Mouse (Mus musculus) midbrain, postnatal 0 days (tissue): ENCODE measurements at regions not wholly inside any gene's neighbourhood (a gene's known extent, or its start where the extent isn't known, plus 50 kb on each side); places are given as distances from the start of the nearest gene placed in this dataset.

ENCODE experiments used
- ATAC-seq: fragments of 200-750 bp; cut with Nextera tagmentation; 2 replicates; pipeline ENCODE4 v1.8.0; 2017; ENCODE audit warnings: moderate number of reproducible peaks, mild to moderate bottlenecking, moderate TSS enrichment, moderate library complexity; ENCODE audit not compliant: low FRiP score
- DNase-seq: peaks from one replicate; pipeline ENCODE4 v3.0.0-alpha.2; 2015; ENCODE audit warnings: low spot score
- H3K27ac ChIP-seq: fragments of 300-500 bp; sonication (generic); 2 replicates; pipeline ENCODE4 v1.5.1; 2014; ENCODE audit warnings: low read depth, mild to moderate bottlenecking, low read length, mixed read lengths
- H3K27me3 ChIP-seq: fragments of 300-500 bp; sonication (generic); 2 replicates; pipeline ENCODE4 v1.6.1; 2014; ENCODE audit warnings: low read length, control low read depth, mixed read lengths; ENCODE audit not compliant: insufficient read depth
- H3K36me3 ChIP-seq: fragments of 300-500 bp; sonication (generic); 2 replicates; pipeline ENCODE4 v1.6.1; 2014; ENCODE audit warnings: low read length, control low read depth, mixed read lengths; ENCODE audit not compliant: insufficient read depth
- H3K4me1 ChIP-seq: fragments of 300-500 bp; sonication (generic); 2 replicates; pipeline ENCODE4 v1.6.1; 2014; ENCODE audit warnings: mild to moderate bottlenecking, control low read depth, antibody characterized with exemption, low read length, mixed read lengths; ENCODE audit not compliant: insufficient read depth
- H3K4me2 ChIP-seq: fragments of 300-500 bp; sonication (generic); 2 replicates; pipeline ENCODE4 v1.6.1; 2014; ENCODE audit warnings: low read depth, mild to moderate bottlenecking, low read length, mixed read lengths; ENCODE audit not compliant: poor library complexity, severe bottlenecking
- H3K4me3 ChIP-seq: fragments of 300-500 bp; sonication (generic); 2 replicates; pipeline ENCODE4 v1.5.1; 2014; ENCODE audit warnings: low read depth, mild to moderate bottlenecking, low read length, moderate library complexity
- H3K9ac ChIP-seq: fragments of 300-500 bp; sonication (generic); replicated peaks from 2 replicates; pipeline ENCODE4 v1.6.1; 2014; ENCODE audit warnings: mild to moderate bottlenecking, low read length, moderate library complexity, mixed read lengths; ENCODE audit not compliant: poor library complexity, severe bottlenecking
- H3K9me3 ChIP-seq: fragments of 300-500 bp; sonication (generic); 2 replicates; pipeline ENCODE4 v1.6.1; 2016; ENCODE audit warnings: low read length, control low read depth
- CTCF ChIP-seq: IDR thresholded peaks from 2 replicates; pipeline ENCODE4 v1.5.1; 2016; ENCODE audit warnings: antibody characterized with exemption, mild to moderate bottlenecking
- WGBS: fragments of 180-500 bp; shearing (Covaris S2); extraction: QIAGEN DNeasy Blood & Tissue Kit; methylation state at CpG from one replicate; pipeline ENCODE4 v1.1.7; 2014; 5-methylcytosine and 5-hydroxymethylcytosine counted together

DNA sequence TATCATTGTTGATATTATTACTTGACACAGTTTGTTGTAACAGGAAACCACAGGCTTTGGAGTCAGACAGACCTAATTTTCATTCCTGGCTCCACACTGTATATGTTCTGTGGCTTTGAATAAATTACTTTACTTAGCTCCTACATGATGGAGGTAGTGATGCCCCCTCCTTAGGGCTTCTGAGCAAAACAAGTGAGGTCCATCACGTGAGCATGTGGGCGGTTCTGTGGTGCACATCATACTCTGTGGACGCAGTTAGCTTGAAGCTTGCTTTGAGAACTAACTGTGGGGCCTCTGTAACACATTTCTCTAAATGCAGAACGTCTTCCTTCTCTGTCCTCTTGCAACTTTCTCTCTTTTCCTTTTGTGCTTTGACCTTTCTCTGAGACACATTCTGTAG lies 251.4 kb downstream of the Ccdc91 start:
- no peaks in the 10 kb centered on the region for H3K27me3 ChIP-seq
- H3K9ac ChIP-seq = no peak overlapping the region
- ATAC-seq = no peak
- 88% methylated on average over 4 of the region's 4 CpGs for WGBS
- H3K9me3 ChIP-seq = no peaks in the 10 kb centered on the region
- H3K4me2 ChIP-seq = no peak overlapping the region
- no peaks in the 10 kb centered on the region for H3K36me3 ChIP-seq
- no peak overlapping the region for H3K4me3 ChIP-seq
- no peak overlapping the region for H3K27ac ChIP-seq
- no peaks in the 10 kb centered on the region for H3K4me1 ChIP-seq
- TF ChIP-seq CTCF = no peak
- DNase-seq = no peak

DNA sequence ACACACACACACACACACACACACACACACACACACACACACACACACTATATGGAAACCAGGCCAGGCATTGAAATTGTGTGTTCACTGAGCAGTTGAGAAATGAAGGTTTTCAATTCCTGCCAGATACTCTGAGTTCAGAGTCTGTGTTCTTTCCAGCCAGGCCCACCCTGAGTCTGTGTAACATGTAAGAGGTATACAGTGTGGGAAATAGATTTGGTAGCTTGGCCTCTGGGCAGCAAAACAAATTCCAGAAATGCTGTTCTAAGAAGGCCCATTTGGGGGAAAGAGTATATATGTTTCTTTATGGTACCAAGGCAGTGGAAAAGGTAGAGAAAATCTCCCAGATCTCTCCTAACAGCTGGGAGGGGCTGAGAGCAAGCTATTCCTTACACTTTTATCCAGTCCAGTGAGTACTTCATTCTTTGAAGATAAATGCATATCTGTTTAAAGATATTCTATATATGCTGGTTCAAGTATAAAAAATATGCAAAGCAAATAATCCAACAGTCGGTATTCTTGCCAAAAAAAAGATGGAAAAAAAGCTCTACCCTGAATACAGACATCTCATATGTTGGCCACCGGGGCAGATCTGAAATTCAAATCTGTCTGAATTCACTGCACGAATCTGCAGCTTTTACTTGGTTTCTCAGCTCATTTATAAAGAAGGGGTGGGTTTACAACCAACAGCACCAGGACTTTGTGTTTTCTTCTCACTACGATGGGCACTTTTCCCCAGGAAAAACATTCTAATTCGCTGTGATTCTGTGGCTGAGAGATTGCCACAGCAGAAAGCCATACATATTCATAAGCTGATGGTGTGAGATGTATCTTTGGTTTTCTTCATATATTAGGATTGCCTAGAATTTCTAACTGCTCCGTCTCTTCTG lies 252.3 kb downstream of the Ccdc91 start:
- H3K9me3 ChIP-seq = no peaks in the 10 kb centered on the region
- H3K4me3 ChIP-seq = no peak overlapping the region
- no peaks in the 10 kb centered on the region for H3K27me3 ChIP-seq
- ATAC-seq (no peak), DNase-seq (no peak)
- TF ChIP-seq CTCF = no peak
- no peak overlapping the region for H3K27ac ChIP-seq
- H3K4me1 ChIP-seq = no peaks in the 10 kb centered on the region
- 65% methylated on average over 6 of the region's 6 CpGs for WGBS
- no peak overlapping the region for H3K9ac ChIP-seq
- H3K4me2 ChIP-seq = no peak overlapping the region
- no peaks in the 10 kb centered on the region for H3K36me3 ChIP-seq

DNA sequence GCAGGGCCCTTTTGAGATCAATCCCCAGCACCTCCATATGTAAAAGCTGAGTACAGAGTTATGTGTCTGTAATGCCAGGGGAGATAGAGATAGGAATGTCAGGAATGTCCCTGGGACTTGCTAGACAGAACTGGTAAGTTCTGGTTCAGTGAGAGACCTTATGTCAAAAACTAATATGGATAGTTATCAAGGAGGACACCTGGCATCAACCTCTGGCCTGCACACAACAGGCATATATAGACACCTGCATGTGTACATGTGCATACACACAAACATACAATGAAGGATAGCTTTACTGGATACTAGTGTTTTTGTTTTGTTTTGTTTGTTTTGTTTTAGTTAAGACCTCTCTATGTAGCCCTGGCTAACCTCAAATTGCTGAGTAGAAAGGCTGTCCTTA lies 254.1 kb downstream of the Ccdc91 start:
- DNase-seq = no peak
- H3K4me1 ChIP-seq = no peaks in the 10 kb centered on the region
- TF ChIP-seq CTCF = no peak
- H3K36me3 ChIP-seq = no peaks in the 10 kb centered on the region
- H3K9ac ChIP-seq = no peak overlapping the region
- no peaks in the 10 kb centered on the region for H3K27me3 ChIP-seq
- H3K9me3 ChIP-seq = no peaks in the 10 kb centered on the region
- no peak for ATAC-seq
- no peak overlapping the region for H3K4me3 ChIP-seq
- H3K4me2 ChIP-seq = no peak overlapping the region
- H3K27ac ChIP-seq = no peak overlapping the region

DNA sequence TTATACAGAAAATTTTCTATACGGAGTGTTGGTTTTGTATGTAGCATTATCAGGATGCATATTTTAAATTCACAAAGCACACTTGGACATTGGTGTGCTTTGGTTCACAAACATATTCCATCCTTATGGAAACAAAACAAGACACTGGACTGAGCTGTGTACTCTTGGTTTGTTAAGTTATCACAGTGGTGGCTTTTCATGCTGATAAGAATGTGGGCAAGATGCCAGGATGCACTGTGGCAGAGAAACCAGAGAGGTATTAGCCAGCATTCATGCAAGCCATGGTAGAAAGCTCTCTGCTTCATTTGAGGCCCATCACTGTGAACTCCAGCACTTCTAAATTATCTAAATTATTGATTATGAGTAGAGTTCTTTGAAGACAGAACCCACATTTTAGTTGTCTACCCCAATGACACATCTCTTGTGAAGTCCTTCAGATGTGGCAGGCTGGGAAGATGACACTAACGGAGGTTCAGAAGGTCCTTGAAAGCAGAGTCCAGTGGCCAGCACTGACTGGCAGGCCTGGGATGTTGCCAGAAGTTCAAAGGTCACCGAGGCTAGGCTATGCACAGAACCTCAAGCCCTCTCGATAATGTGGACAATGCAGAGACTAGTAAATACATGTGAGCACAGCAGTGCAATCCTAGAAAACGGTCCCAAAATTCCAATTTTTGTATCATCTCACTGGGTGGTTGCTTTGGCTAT lies 263.1 kb downstream of the Ccdc91 start:
- 88% methylated on average over 5 of the region's 5 CpGs for WGBS
- Histone ChIP-seq H3K4me3 (no peak overlapping the region), H3K36me3 (no peaks in the 10 kb centered on the region), H3K4me2 (no peak overlapping the region), H3K9me3 (no peaks in the 10 kb centered on the region), H3K27ac (no peak overlapping the region), H3K9ac (no peak overlapping the region), H3K27me3 (no peaks in the 10 kb centered on the region), H3K4me1 (no peaks in the 10 kb centered on the region)
- no peak for TF ChIP-seq CTCF
- no peak for ATAC-seq
- DNase-seq = peak; percentile 5

DNA sequence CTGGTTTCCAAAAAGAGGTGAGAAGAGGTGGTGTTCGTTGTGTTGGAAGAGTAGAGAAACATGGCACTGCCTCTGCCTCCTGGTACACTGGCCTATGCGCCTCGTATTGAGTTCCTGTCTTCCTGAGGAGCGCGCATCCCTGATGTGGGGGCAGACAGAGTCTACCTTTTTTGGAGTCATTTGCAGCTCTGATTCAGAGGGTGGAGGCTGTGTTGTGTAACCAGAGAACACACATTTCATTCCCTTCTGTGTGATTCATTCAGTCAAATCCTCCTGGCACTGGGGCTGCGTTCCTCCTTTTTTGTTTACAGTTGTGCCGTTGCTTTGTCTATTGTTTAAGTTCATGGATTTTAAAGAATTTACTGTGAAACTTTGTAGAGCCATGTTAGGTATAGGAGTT lies 265.8 kb downstream of the Ccdc91 start:
- ATAC-seq (no peak), DNase-seq (no peak)
- Histone ChIP-seq H3K36me3 (no peaks in the 10 kb centered on the region), H3K27ac (no peak overlapping the region), H3K4me2 (no peak overlapping the region), H3K4me1 (no peaks in the 10 kb centered on the region), H3K4me3 (no peak overlapping the region), H3K9me3 (no peaks in the 10 kb centered on the region), H3K27me3 (no peaks in the 10 kb centered on the region), H3K9ac (no peak overlapping the region)
- no peak for TF ChIP-seq CTCF
- 82% methylated on average over 7 of the region's 7 CpGs for WGBS

DNA sequence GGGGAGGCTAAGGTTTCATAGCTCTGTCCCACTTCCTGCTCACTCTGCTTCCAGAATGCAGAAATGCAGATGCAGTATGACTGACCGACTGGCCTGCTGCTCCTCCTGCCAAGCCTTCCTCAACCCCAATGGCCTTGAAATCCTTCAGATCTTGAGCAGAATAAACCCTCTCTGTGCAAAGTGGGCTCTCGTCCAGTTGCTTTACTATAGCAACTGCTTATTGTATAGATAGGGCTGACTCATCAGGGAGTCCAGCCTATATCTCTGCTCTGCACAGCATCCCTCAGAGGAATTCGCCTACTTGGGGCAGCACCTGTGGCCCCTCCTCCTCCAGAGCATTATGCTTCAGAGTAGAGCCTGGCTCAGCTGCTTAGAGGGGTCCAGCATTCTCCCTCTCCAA lies 268.5 kb downstream of the Ccdc91 start:
- no peak for ATAC-seq
- WGBS = 53% methylated on average over 3 of the region's 3 CpGs

More for the DNA sequence above, 268.5 kb downstream of the Ccdc91 start:
- Histone ChIP-seq H3K9me3 (no peaks in the 10 kb centered on the region), H3K27me3 (no peaks in the 10 kb centered on the region), H3K4me1 (no peaks in the 10 kb centered on the region), H3K9ac (no peak overlapping the region), H3K4me3 (no peak overlapping the region), H3K4me2 (no peak overlapping the region), H3K36me3 (no peaks in the 10 kb centered on the region), H3K27ac (no peak overlapping the region)
- DNase-seq = no peak
- TF ChIP-seq CTCF = no peak
